Mouse (Mus musculus) gastrocnemius, adult 18-20 months (tissue): ENCODE measurements at regions not wholly inside any gene's neighbourhood (a gene's known extent, or its start where the extent isn't known, plus 50 kb on each side); places are given as distances from the start of the nearest gene placed in this dataset.
A peak's percentile ranks its signal among the peaks of the same experiment; 100 is the strongest.

ENCODE experiments used
- DNase-seq: peaks from one replicate; pipeline ENCODE4 v3.0.0; 2021; ENCODE audit warnings: low spot score

GRCm38 (mm10) chr2:128393921-128394320 is 197.1 kb upstream of the Spdye4c start:
- DNase-seq = no peak

DNA sequence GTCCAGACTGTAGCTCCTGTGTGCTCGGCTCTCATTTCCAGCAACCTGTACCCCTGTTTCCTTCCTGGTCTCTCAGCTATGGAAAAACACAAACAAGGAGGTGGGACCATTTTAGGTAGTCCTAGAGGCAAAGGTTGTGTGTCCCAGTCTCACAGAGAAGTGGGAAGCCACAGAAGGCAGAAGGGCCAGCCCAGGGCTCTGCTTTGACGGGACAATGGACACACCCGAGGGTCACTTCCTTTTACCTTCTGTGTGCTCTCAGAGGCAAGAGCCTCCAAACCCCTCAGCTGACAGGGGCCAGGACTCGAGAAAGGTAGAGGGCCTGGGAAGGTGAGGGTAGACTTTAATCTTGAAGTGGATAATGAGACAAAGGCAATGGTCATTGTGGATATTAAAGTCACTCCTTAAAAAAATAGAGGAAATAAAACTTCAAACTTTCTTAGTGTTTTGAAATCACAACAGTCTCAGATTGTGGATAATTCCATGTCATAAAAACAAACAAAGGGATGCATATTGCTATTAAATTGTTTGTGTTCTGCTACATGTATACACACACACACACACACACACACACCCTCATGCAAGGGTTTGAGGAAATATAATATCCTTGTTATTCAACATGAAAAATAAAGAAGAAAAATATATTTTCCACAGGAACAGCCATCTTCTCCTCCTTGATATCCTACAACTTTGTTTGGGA is 195.6 kb upstream of the Spdye4c start:
- DNase-seq = no peak

DNA sequence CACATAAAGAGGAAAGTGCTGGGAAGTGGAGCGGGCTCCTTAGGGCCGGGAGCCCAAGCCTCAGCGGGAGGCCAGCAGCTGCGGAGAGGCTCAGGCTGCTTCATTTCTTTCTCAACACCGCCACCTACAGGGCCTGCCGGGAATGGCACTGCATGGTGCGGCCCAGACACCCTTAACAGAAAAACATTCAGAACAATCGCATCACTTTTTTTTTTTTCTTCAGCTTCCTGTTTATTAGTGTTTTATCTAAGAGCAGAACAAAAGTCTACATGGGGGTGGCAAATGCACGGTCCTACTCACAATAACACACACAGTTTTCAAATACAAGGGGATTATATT is 195.0 kb upstream of the Spdye4c start:
- peak; percentile 96 for DNase-seq

GRCm38 (mm10) chr2:128401359-128401758 is 189.7 kb upstream of the Spdye4c start:
- DNase-seq = no peak

- DNase-seq = no peak
Measured at GRCm38 (mm10) chr2:128403143-128403935, 187.7 kb upstream of the Spdye4c start.

- DNase-seq = no peak
Measured at GRCm38 (mm10) chr2:128404405-128404804, 186.6 kb upstream of the Spdye4c start.

DNA sequence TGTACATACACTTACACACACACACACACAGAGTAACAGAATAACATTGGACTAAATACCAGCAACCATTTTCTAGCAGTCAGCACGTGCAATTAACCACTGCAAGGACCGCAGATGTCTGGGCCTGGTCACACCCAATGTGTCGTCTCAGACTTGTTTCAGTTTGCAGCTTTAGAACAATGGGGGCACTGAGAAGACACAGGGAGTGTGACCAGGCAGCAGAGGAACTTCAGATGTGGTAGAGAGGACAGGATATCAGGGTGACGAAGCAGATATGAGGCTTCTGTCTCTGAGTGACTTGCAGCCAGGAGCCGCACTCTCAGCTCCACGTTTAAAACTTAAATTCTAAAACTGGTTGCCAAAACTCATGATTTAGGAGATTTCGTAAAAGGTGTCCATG is 183.9 kb upstream of the Spdye4c start:
- DNase-seq = no peak

DNA sequence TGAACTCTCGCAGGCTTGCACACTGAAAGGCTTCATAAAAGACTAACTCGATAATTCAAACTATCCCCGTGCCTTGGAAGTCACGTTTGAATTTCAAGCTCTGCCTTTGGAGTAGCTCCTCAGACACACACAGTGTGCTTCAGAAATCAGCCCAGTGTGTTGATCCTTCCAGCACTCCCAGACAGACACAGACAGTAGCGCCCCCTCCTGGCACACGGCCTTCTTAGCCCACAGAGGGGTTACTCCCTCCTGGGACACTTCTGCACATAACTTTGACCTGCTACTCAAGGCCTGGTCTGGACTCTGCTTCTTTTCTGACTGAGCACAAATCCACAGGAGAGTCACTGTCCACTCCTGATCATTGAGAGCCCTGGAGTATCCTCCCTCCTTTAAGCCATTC is 182.3 kb upstream of the Spdye4c start:
- DNase-seq = peak; percentile 61

GRCm38 (mm10) chr2:128412352-128412751 is 178.7 kb upstream of the Spdye4c start:
- peak; percentile 61 for DNase-seq

DNA sequence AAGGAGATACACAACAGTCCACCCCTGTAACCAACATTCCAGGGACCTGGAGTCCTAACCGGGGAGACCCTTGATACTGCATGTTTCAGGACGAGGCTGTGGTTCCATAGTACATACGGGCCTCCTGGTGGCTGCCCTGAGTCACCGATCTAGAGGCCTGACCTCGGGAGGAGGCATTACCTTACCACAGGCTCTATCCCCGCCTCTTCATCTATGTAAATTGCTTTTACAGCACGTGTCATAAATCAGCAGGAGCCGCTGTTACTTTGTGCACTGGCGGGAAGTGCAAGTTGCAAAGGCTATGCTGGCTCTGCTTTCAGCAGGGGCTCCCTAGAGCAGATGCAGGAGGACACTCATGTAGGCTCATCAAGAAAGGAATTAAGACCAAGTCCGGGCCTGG is 178.0 kb upstream of the Spdye4c start:
- DNase-seq = no peak

- DNase-seq = no peak
Measured at GRCm38 (mm10) chr2:128414588-128415240, 176.3 kb upstream of the Spdye4c start.

DNA sequence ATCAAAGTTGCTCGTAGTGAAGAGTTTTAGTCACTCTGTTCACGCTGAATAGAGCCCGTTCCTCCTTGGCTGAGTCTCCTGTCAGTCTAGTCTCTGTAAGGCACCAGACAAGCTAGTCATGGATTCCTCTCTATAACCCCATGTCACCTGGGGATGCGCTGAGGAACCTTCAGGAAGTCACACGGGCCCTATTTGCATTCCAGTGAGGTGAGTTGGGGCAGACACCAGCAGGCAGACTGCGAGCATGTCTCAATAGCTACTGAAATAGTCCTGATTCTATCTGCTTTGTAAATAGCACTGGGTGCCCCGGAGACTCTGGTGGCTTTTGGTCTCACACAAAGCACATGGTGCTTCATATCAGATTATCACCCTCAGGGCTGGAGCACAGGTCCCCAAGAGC is 174.6 kb upstream of the Spdye4c start:
- DNase-seq = no peak

GRCm38 (mm10) chr2:128418960-128419359 is 172.0 kb upstream of the Spdye4c start:
- no peak for DNase-seq

- DNase-seq = no peak
Measured at GRCm38 (mm10) chr2:128420406-128420805, 170.6 kb upstream of the Spdye4c start.

DNA sequence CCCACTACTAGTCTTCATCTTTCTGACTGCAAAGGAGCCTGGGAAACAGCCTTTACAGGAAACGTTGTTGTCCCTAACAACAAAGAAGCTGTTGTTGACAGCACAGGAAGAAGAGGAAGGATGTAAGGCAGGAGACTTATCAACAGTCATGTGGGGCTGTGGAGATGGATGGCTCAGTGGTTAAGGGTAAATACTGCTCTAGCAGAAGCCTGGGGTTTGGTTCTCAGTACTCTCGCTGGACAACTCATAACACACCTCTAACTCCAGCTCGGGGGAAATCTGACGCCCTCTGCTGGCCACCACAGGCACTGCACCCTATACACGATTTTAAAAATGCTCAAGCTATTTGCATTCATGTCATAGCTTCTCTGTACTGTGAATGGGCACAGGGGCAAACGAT is 168.3 kb upstream of the Spdye4c start:
- DNase-seq = no peak

DNA sequence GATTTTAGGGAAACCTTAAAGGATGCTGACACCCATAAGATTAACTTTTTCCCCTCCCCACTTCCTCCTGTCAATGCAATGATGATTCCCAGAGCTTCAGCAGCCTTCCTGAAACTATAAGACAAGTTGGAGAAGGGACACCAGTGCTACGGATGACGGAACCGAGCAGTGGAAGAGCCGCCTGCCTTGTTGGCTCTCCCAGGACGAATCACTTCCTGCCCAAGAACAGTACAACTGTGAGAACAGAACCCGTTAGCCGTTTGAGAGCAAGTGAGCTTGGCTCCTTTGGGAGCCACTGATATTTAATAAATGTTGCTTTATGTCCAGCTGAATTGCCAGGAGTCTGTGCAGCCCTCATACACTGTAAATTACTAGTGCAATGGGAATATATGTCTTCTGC is 166.8 kb upstream of the Spdye4c start:
- no peak for DNase-seq

DNA sequence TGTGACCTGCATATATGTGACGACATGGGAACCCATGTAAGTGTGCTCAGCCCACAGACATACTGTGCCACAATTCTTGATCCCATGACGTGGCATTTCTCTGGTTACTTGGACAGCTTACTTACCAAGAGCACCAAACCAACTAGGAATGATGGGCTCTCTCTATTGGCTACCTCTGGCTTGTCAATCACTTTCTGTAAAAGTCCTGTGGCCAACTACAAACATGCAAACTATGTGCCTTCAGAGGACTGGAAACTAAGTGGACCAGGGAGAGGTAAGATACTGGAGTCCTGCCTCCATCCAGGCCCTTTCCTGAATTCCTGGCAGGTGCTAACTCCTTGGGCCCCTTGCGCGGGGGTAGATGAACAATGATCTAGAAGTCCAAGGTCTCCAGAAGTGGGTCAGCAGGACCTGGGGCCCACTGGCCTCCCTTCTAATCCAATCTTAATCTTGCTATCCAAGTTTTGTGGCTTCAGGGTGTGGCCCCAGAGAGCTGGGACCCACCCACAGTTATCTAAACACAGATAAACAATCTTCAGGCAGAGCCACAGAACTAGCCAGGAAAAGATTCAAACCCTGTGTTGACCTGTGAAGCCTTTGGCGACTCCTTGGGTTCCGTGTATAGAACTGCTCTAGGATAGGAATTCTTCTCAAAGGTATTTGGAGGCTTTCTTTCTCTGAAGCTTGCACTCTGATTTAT is 163.7 kb upstream of the Spdye4c start:
- no peak for DNase-seq

DNA sequence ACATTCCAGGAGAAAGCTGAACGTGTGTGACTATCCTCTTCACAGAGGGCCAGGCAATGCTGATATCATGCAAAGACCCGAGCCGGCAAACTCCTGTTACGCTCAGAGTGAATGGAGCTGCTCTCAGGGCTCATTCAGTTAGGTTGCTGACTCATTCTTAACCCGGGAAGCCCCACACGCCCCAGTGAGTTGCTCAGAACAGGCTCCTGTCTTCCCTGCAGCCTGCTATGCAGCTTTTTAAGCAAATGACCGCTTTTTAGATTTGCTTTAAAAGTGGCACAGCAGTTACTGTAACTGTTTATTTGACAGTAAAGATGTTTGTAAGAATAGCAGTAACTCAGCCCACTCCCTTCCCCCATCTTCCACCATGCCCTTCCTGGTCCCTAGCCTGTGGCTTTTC is 162.9 kb upstream of the Spdye4c start:
- no peak for DNase-seq

GRCm38 (mm10) chr2:128428651-128429633 is 162.1 kb upstream of the Spdye4c start:
- DNase-seq = peak; percentile 73

- DNase-seq = no peak
Measured at GRCm38 (mm10) chr2:128429786-128430185, 161.2 kb upstream of the Spdye4c start.

DNA sequence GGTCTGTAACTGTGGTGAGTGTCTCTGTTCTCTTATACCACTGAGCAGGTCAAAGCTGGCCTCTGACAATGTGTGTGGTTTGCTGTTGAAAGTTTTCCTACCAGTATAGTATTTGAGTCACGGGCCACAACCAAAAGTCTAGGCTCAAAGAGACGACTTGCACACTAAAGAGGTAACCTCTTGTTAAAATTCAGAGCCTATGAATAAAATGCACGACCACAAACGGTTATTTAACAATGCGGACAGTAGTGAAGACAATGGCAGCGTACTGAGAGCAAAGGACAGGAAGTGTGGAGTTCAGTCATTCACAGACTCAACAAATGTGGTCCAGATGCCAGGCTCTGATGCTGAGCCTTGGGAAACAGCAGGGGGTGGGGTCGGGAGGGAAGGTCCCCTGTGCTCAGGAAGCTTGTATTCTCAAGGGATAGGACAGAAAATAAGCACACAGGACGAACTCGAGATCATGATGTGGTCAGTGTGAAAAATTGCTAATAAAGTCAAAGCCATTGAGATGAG is 160.2 kb upstream of the Spdye4c start:
- no peak for DNase-seq
